Mouse (Mus musculus): ENCODE results near the gene Erc2. TPM values are rescaled to one million over a fixed set of nuclear protein-coding genes. Genes with fewer than 3 reads are reported as not detected.

Erc2 gene
- total RNA-seq, 4 experiments from 2014 or later = 196 to 222 (median 210) TPM

DNA sequence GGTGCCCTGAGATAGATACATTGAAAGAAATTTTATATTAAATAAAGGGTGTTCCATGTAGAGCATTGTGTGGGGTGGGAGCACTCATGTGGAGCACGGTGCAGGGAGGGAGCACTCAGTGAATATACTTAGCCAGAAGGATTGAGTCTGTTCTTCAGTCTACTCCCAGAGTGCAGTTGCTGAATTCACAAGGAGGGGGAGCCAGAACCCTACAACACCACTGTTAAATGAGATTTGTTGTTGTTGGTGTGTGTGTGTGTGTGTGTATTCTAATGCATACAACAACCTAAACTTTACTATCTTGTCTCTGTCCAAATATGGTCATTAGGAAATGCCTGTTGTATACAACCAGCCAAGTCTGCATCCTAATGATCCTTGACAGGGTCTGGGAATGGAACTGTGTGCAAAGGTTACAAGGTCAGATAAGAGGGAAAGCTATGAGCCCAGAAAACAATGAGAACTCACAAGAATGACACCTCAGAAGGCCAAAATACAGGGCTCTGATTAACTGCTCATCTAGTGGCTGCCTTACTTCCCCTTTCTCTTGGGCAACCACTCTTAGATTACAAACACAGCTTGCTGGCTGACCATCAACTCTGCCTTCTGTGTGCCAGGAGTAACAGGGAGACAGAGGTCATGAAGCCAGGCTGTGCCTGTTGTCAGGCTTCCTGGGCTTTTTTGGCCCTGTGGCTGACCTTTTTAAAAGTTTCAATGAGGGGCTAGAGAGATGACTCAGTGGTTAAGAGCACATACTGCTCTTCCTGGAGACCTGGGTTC, 661.3 kb downstream of the Erc2 start:
- DNase-seq (ENCODE audit: low spot score in 2 of 2) = no peak

DNA sequence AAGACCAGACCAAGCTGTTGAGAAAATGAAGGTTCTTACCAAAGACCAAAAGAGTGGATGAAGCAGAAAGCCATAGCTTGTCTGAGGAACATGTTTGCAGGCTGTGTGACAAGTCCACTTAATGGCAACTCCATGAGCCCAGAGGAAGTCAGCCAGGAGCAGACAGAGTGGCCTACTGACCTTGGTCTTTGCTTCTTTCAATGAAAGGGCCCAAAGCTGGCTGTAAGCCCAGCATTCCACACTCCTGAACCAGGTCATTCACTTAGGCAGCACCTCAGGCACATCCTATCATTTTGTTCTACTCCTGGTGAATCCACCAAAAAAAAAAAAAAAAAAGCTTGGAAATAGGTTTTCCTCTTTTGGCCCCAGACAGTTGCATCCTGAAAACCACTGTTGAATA, 664.3 kb downstream of the Erc2 start:
- DNase-seq (ENCODE audit: low spot score in 2 of 2) = no peak

DNA sequence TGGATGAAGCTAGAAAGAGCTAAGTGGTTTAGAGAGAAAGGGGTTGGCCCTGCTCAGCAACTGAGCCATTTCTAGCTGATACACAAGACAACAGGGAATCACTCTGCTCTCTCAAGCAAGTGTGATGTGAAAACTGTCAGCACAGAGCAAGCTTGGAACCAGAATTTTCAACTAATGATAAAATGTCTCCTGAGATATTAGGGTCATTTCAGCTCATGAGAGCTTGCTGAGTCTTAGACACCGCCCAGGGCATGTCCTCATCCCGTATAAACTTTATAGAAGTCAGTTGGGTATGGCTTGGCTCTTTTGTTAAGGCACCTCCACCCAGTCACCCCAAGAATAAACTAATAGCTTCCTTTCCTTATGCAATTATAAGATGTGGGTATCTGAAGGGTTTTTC, 666.0 kb downstream of the Erc2 start:
- DNase-seq (ENCODE audit: low spot score in 2 of 2) = no peak

DNA sequence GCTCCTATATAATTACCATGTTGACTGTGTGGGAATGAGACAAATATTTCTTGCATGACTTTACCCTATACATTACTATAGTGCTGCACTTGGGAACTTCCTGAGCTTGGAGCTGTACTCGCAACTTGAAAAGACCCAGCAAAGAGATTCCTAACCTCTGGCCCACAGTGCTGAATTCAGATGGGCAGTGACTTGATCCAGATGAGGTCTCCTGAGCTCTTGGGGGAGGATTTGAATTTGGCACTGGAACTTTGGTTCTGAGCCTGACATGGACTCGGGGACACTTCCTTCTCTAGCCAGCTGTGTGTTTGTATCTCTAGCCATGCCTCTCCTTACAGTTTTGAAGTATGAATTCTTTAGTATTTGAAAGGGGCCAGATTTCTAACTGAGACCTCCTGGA, 666.7 kb downstream of the Erc2 start:
- DNase-seq (ENCODE audit: low spot score in 2 of 2) = no peak

DNA sequence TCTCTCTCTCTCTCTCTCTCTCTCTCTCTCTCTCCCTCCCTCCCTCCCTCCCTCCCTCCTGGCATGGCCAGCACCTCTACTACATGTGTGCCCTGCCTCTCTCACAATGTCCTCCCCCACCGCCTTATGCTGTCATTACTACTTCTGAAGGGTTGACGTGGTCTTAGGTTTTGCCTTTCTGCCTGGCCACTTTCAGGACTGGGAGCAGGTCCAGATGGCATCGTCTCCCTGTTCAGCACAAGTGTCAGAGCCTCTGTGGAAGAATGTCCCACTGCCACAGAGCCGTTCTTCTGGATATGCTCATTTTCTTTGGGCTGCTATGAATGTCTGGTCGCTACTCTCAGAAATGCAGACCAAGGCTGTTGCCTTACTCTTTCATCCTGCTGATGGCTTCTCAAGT, 671.7 kb downstream of the Erc2 start:
- DNase-seq (ENCODE audit: low spot score in 2 of 2) = no peak

DNA sequence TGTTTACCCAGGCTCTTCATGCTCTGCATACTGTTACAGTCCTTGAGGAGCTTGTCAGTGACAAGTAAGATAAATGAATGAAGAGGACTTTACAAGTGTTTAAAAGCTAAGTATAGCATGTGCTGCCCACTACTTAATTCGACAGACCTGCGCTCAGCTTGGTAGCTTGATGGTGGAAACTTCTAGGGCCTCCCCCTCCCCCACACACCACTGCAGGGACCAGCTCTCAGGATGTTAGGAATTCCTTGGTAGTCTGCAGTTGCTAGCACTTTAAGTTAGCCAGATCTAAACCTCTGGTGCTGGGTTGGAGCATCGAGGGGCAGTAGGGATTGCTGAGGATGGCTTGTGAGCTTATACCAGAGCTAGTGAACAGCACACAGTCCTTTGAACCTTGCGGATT, 672.9 kb downstream of the Erc2 start:
- no peak for DNase-seq (ENCODE audit: low spot score in 2 of 2)

DNA sequence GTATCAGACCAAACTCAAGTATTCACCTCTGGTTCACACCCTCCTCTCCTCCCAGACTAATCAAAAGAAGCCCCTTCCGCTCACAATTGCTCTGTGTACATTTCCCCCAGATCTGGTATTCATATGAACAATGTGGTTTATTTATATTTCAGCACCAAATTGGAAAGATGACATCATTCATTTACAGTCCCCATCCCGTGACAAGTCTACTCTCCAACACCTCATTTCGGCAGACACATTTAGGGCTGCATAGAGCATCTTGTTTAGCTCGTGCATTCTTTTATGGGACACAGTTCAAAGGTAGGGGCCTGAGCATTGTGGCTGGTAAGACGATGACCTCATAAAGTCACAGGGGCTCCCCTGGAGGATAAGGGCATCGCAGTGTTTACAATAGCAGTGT, 677.9 kb downstream of the Erc2 start:
- no peak for DNase-seq (ENCODE audit: low spot score in 2 of 2)

DNA sequence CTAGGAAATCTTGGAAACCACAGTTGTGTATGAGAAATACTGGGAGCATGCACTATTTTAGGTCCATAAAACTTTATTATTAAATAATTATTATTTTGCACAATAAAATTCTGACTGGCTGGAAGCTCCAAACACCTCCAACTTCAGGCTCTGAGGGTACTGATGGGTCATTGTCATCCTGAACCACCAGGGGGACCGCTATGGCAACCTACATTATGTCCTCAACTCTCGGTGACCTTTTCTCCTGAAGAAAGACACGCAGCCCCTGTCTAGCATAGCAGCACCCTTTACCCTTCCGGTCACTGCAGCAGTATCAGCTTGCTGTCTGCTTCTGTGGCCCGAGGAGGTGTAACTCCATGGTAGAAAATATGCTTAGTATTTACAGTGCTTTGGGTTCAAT, 679.0 kb downstream of the Erc2 start:
- no peak for DNase-seq (ENCODE audit: low spot score in 2 of 2)

DNA sequence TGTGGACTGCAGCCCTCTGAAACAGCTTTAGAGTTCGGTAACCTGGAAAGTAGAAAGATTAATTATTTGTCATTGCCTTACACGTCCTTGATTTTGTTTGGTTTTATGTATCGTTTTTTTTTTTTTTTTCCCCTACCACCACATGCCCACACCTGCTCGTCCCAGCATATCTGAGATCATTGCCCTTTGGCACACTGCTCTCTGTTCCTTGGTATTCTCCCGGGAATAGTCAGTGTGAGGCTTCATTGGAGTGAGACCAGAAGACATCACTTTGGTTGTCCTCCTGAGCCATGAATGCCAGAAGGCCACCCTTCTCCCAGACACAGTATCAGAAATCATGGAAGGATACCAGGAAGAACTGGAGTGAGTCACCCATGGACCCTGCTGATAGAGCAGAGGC, 681.9 kb downstream of the Erc2 start:
- no peak for DNase-seq (ENCODE audit: low spot score in 2 of 2)

DNA sequence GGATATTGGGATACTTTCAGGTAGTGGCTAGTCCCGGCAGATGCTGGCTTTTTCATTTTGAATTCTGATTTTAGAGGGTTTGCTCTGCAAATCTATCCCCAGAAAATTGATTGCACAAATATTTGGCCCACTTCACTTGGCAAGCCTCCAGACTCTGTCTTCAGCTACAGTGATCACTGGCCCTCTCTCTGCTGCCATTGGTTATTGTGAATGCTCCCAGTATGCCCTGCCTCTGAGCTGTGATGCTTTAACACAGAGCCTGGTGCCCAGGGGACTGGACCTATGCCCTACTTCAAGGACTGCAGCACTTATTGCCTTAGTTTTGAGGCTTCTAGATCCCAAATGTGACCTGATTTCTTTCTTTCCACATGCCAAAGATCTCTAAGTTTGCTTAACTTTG, 686.4 kb downstream of the Erc2 start:
- DNase-seq (ENCODE audit: low spot score in 2 of 2) = no peak

DNA sequence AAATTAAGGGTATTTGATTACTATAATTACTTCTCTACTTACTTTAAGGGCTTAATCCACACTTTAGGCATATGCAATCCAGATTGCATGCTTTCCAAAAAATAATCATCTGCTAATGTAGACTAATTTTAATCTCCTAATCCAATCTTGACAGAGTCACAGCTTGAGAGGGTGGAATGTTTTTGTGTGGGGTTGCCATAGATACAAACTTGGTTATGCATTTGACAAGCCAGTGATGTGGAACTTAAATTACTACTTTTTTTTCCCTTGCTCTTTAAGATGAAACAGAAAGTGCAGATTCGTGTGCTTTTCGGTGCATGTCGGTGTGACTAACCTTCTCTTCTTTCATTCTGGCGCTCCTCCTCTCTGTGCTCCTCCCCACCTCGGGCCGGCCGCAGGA, 694.6 kb downstream of the Erc2 start:
- DNase-seq (ENCODE audit: low spot score in 2 of 2) = no peak

DNA sequence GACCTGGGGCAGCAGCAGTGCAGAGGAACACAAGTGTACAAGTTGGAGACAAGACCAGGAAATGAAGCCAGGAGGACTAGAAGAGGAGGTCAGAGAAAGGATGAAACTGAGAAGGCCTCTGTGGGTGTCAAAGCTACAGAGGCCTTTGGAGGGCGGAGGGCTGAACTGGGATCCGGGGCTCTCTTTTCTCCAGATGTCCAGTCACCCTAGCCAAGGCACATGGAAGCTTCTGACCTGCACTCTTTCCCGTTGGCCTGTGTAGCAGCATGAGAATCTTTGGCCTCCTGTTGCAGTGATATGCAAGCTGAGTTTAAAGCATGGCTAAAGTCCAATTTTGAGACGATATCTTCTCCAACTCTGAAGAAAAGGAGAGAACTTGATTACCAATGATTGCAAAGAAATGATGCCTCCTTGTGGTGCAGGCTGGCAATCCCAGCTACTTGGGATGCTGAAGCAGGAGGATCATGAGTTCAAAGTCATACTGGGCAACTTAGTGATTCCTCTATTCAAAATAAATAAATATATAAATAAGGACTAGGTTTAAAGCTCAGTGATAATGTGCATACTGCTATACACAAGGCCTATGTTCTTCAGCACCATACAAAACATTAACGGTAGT, 699.8 kb downstream of the Erc2 start:
- no peak for DNase-seq (ENCODE audit: low spot score in 2 of 2)

DNA sequence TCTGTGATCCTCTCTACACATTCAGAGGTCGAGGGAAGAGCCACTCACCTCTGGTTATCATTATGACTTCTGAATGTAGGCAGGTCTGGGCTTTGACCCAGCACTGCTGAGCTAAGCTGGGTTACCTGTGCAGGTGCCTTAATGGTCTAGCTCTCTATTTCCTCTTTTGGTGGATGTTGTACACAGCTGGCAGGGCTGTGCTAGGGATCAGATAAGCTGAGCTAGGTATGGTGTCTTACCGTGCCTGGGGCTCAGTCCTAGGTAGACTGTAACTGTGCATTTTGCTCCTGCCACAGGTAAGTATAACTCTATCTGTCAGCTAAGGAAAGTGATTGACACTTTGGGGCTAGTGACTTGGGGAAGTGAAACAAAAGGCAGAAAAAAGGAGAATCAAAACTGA, 701.0 kb downstream of the Erc2 start:
- DNase-seq (ENCODE audit: low spot score in 2 of 2) = no peak

DNA sequence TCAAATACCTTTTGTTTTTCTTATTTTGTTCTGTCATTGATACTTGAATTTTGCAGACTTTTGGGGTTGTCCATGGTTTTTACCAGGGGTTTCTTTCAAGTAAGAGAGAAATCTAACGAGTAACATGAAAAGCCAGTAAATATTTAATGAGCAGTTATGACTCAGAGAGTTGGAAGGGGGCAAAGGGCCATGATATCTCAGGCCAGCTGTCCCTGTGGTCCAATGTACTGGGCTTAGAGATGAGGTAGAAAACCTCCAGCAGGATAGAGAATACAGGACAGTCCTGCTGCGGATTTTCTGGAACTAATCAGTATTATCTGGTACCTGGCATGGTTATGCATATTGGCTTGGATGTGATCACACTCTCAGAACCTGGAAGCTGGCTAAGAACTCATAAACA, 701.5 kb downstream of the Erc2 start:
- DNase-seq (ENCODE audit: low spot score in 2 of 2) = no peak

DNA sequence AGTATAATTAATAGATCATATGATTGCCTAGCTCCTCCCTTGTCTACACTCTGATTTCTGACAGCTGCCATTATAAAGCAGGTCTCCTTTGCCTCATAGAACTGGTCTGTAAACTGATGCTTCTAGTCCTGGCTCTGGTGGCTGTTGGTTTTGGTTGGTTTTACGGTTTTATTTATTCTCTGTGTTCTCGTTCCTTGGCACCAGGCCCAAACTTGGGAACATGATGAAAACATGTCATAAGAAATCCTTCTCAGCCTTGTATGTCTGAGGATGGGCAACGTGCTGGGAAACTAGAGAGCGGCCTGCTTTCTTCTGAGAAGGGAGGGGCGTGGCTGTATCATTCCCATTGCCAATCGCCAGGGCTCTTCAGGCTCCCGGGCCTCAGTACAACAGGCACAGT, 704.2 kb downstream of the Erc2 start:
- DNase-seq (ENCODE audit: low spot score in 2 of 2) = peak in 1 of 2 experiments; percentile 31

DNA sequence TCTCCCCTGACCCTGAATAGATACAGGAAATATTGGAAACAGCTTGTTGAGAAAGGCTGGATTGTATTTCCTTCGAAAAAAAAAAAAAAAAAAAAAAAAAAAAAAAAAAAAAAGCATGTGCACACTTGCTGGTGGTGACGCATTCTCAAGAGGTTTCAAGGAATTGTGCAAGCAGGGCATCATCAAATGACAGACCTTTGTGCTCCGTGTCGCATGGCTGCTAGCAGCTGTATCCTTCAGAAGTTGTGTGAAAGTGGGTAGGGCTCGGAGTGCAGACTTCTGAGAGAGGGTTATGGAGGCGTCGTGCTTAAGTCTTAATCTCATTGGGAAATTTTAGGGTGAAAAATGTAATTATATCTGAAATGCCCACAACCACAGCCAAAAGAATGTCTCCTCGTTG, 706.3 kb downstream of the Erc2 start:
- DNase-seq (ENCODE audit: low spot score in 2 of 2) = no peak

DNA sequence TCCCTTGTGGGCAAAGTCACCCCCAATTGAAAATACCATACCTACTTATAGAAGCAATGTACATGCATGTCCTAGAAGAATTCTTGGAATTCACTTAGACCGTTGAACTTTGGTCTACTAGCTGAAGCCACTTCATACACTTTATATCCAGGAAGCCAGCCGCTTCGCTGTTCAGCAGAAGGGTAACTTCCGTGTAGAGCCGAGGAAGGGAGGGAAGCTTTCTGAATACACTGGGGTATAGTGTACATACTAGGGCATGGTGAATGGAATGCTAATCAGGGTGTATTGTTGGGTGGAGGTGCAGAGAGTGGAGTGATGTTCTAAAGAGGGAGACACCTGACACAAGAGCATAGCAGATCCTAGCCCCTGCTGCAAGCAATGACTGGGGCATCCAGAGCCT, 708.9 kb downstream of the Erc2 start:
- DNase-seq (ENCODE audit: low spot score in 2 of 2) = no peak

DNA sequence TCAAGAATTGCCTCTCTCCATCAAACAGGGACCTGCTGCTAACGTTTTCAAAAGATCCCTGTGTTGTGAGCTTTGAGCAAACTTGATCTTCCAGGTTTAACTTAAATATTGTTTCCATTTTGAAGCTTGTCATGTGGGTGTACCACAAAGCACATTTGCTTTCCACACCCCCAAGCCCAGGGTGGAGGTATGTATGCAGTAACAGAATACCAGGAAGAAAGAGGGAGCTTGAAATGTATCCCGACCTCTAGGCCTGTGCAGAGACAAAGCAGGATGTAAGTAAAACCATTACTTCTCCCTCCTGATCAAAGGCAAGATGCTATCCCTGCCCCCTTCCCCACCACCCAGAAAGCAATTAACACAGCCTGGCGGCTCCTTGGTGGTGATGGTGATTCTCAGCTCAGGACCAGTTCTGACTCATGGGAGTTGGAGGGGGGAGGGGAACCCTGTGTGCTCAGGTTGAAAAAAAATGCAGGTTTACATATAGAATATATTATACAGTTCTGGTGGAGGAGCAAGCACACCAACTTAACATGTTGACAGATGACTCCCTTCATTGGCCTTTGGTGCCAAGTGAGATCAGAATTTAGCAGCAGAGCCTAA, 710.2 kb downstream of the Erc2 start:
- no peak for DNase-seq (ENCODE audit: low spot score in 2 of 2)

DNA sequence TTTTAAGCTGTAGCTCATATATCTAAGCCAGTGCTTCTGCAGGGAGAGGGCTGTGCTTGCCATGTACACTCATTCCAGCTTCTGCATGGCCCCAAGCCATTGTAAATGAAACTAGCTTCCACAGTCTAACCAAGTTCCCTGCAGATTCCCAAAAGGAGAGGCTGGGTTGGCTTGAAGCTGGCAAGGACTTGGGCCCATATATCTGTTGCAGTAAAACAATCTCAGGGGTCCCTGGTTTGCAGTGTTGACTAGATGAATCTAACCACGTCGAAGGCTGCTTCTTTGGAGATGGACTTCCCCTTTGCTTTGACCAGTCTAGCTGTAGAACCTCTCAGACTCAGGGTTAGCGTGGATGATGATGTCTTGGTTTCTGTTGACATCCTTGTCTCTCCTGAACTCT, 716.9 kb downstream of the Erc2 start:
- DNase-seq (ENCODE audit: low spot score in 2 of 2) = no peak

DNA sequence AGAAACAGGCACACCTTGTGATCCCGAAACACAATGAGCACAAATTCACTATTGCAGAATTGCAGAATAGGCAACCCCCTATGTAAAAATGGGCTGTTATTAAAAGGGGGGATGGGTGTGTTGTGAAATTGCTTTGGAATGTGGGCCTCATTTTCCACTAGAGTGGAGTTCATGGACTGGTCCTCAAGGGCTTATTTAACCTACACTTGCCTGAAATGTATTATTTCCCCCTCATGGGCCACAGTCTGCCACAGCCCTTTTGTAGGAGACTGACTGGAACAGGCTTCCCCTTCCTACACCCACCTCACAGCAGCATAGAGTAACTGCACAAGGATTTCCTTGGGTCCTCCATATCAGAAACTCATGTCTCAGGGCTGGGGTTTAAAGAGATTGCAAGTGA, 726.9 kb downstream of the Erc2 start:
- DNase-seq (ENCODE audit: low spot score in 2 of 2) = no peak

DNA sequence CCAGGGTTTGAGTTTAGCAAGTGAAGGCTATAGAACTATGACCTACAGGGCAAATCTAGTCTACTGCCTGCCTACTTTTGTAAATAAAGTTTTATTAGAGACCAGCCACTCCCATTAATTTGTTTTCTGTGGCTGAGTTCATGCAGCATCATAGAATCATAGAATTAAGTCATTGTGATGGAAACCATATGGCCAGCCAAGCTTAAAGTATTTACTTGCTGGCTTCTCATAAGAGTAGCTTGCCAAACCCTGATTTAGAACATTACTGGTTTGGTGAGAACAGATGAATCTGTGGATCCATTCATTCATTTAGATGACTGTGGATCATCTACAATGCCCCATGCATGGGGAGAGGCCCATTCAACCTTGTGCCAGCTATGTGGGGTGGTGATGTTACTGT, 733.8 kb downstream of the Erc2 start:
- DNase-seq (ENCODE audit: low spot score in 2 of 2) = no peak

DNA sequence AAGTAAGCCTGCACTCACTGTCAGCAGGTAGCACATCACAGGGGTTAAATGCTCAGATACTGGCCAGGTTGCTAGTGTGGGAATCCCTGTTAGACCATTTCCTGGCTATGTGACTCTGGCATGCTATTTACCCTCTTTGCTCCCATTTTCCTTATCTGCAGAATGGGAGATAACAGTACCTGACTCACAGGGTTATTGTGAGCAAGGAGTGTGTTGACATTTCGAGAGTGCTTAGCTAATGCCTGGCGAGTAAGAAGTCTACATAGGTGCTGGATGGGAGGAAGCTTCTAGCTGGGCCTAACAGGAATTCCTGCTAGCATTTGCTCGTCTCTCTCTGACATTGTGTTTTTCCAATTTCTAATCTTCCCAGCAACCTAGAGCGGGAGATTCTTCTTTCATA, 737.3 kb downstream of the Erc2 start:
- DNase-seq (ENCODE audit: low spot score in 2 of 2) = no peak

DNA sequence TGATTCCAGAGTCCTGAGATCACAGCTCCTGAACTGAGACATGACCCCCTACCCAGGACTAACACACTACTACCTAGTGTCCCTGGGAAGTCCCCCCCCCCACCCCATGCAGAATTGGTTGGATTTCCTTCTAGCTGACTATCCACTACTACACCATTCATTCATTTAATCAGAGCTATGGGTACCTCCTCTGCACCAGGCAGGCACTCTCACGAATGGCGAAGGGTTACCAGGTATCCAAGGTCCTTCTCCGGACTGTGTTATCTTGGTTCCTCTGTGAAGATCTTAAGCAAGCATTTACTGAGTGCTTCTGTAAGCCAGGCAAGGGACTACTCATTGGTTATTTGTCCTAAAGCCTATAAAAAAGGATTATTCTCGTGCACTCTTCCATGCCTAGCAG, 737.8 kb downstream of the Erc2 start:
- no peak for DNase-seq (ENCODE audit: low spot score in 2 of 2)

Data from layer of hippocampus, adult 8-10 months (tissue).